Mouse (Mus musculus): Measurements from ENCODE around the gene Gkn3. TPM values are rescaled to one million over a fixed set of nuclear protein-coding genes. Genes with fewer than 3 reads are reported as not detected.

Gkn3 gene
- polyA plus RNA-seq, 1 experiment from 2014 or later, result not detected

DNA sequence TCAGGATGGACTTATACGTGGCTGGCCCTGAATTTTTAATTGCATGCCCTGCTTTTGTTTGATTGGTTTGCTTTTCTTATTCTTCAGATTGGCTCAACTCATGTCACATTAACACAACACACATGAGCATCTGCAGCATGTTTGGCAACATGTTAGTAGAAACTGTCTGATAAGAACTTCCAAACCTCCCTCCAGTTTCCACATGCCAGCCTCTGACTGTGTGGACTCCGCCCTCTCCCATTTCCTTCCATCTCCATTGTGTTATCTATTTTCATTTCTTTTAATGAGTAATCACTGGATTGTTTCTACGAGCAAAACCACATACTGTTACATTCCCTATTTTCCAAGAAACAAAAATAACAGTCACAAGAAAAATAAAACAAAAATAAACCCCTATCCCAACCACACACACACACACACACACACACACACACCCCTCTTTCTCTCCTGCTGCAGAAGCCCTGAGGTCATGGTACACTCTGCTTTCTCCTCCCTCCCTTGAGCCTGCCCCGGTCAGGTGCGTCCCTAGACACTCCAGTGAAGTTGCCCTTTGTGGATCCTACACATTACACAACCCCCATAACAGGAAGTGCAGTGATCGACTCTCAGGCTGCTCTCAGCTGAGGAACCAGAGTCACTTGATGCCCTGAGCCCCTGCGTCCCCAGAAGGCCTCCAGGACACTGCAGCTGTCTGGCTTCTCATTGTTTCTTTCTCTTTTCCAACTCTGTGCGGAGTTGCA is 4.9 kb upstream of the Gkn3 start:
- Histone ChIP-seq H3K4me1 (peaks cover 20% of the 10 kb centered on the region), H3K27ac (replicated peaks) (no peak overlapping the region), H3K27me3 (replicated peaks; ENCODE audit: low read depth, poor library complexity, severe bottlenecking) (no peaks in the 10 kb centered on the region), H3K9me3 (no peaks in the 10 kb centered on the region), H3K36me3 (replicated peaks) (no peaks in the 10 kb centered on the region), H3K4me3 (no peak overlapping the region)
- no peak for DNase-seq (ENCODE audit: low spot score)
- 66% methylated on average over 8 of the region's 8 CpGs for WGBS

- peaks cover 35% of the 10 kb centered on the region for H3K27me3 ChIP-seq (replicated peaks; ENCODE audit: low read depth, poor library complexity, severe bottlenecking)
- H3K36me3 ChIP-seq (replicated peaks), result no peaks in the 10 kb centered on the region
- H3K4me3 ChIP-seq, result no peak overlapping the region
- no peak overlapping the region for H3K27ac ChIP-seq (replicated peaks)
- peak; percentile 32 for DNase-seq (ENCODE audit: low spot score)
- 21% methylated on average over 5 of the region's 5 CpGs for whole genome bisulfite sequencing
- no peaks in the 10 kb centered on the region for H3K9me3 ChIP-seq
- H3K4me1 ChIP-seq, result peaks cover 29% of the 10 kb centered on the region
Measured at GRCm38 (mm10) chr6:87389455-87389989, 787 bp upstream of the Gkn3 start.

- WGBS, result 87% methylated on average over 10 of the region's 10 CpGs
- Histone ChIP-seq H3K4me3 (no peak overlapping the region), H3K9me3 (no peaks in the 10 kb centered on the region), H3K4me1 (peaks cover 31% of the 10 kb centered on the region), H3K36me3 (replicated peaks) (no peaks in the 10 kb centered on the region), H3K27me3 (replicated peaks; ENCODE audit: low read depth, poor library complexity, severe bottlenecking) (peaks cover 58% of the 10 kb centered on the region), H3K27ac (replicated peaks) (no peak overlapping the region)
- no peak for DNase-seq (ENCODE audit: low spot score)
Measured at GRCm38 (mm10) chr6:87386681-87387080, 2.1 kb downstream of the Gkn3 start.

DNA sequence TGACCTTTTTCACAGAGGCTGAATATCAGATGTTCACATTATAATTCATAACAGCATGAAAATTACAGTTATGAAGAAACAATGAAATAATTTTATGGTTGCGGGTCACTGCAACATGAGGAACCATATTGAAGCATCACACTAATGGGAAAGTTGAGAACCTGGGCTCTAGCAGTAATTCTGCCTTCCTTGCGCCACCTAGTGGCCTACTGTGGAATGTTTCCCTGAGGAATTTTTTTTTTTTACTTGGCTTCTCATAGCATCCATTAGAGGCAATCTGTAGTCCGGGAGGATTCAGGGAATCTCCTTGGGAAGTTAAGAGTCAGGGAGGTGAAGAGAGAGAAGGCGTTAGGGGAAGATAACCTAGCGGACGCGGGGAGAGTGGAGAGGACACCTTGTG is 2.5 kb downstream of the Gkn3 start:
- H3K9me3 ChIP-seq, result no peaks in the 10 kb centered on the region
- H3K4me1 ChIP-seq, result peaks cover 31% of the 10 kb centered on the region
- peaks cover 58% of the 10 kb centered on the region for H3K27me3 ChIP-seq (replicated peaks; ENCODE audit: low read depth, poor library complexity, severe bottlenecking)
- H3K27ac ChIP-seq (replicated peaks), result no peak overlapping the region
- DNase-seq (ENCODE audit: low spot score), result peak; percentile 73
- no peak overlapping the region for H3K4me3 ChIP-seq
- H3K36me3 ChIP-seq (replicated peaks), result no peaks in the 10 kb centered on the region
- WGBS, result 17% methylated on average over 7 of the region's 7 CpGs

DNA sequence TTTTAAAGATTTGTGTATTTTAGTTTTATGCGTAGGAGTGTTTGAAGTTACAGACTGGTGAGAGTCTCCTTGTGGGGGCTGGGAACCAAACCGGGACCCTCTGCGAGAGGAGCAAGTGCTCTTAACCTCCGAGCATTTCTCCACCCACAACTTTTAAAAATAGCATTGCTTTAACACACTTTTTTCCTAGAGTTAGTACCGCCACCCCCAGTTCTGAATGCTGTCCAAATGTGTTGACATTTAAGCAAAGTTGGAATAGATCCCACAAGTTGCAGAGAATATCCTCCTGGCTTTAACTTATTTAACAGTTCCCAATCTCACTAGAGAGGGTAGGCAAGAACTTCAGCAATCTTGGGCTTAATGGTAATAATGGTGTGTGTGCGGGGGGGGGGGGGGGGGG is 4.0 kb downstream of the Gkn3 start:
- Histone ChIP-seq H3K9me3 (no peaks in the 10 kb centered on the region), H3K27ac (replicated peaks) (no peak overlapping the region), H3K27me3 (replicated peaks; ENCODE audit: low read depth, poor library complexity, severe bottlenecking) (peaks cover 66% of the 10 kb centered on the region), H3K4me1 (peaks cover 27% of the 10 kb centered on the region), H3K36me3 (replicated peaks) (no peaks in the 10 kb centered on the region), H3K4me3 (no peak overlapping the region)
- no peak for DNase-seq (ENCODE audit: low spot score)
- 65% methylated on average over 6 of the region's 6 CpGs for WGBS

DNA sequence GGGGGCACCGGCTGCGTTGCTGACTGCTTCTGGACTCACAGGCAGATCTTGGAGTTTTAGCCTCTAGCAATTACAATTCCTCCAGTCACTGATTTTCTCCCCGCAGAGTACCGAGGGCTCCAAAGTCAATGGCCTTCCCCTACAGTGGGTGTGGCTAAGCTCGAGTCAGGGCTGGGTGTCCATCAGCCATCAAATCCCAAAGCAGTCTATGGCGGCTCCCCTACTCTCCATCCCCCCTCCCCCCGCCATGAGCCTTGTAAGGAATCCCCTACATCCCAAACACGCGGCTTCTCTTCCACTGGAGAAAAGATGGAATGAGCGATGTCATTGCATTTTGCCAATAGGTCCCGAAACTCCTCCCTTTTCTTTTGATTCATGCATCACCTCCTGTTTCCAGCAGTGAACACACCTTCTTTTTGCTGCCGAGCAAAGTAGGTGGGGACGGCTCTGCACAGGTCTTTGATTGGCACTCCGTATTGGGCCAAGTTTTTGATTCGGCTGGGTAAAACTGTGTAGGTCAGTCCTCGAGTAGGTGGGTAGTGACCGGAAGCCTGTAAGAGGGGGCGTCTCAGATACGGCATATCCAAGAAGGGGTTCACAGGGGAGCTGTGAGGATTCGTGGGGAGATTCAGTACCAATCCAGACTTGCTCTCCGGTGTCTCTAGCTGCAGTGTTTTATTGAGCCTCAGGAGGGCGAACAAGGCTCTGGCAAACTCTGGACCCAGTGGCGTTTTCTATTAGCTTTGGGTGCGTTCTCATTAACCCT is 4.6 kb downstream of the Gkn3 start:
- H3K4me3 ChIP-seq, result peak overlapping the region; percentile 46
- H3K4me1 ChIP-seq, result peaks cover 20% of the 10 kb centered on the region
- H3K27me3 ChIP-seq (replicated peaks; ENCODE audit: low read depth, poor library complexity, severe bottlenecking), result peaks cover 66% of the 10 kb centered on the region
- no peak overlapping the region for H3K27ac ChIP-seq (replicated peaks)
- no peaks in the 10 kb centered on the region for H3K36me3 ChIP-seq (replicated peaks)
- H3K9me3 ChIP-seq, result no peaks in the 10 kb centered on the region
- 8% methylated on average over 24 of the region's 24 CpGs for WGBS
- peak; percentile 35 for DNase-seq (ENCODE audit: low spot score)

DNA sequence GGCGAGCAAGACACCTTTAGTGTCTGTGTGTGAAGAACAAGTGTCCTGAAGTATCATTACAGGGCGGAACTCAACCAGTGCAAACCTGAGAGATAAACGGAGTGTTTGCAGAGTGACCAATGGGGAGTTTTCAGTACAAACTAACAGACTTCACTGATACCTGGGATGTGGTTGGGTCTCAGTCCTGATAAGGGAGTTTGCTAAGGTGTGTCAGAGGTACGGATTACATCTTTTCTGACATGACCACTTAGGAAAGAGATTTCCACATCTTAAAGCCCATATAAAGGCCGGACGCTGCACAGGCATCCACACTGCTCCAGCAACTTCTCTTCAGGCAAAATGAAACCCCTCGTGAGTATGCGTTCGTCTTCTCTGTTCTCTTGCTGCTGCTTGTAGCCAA is 15.7 kb downstream of the Gkn3 start, which contains the start of gene Gkn2:
Gene Gkn2 (plus strand): TSS at position 301 of the 400 bp plus-strand sequence.
- no peak for DNase-seq (ENCODE audit: low spot score)
- Histone ChIP-seq H3K27me3 (replicated peaks; ENCODE audit: low read depth, poor library complexity, severe bottlenecking) (no peaks in the 10 kb centered on the region), H3K27ac (replicated peaks) (no peak within 1 kb of the TSS), H3K4me1 (no peaks in the 10 kb centered on the region), H3K4me3 (no peak within 1 kb of the TSS), H3K36me3 (replicated peaks) (no peaks in the 10 kb centered on the region), H3K9me3 (no peaks in the 10 kb centered on the region)
- WGBS, result 90% methylated on average over 9 of the region's 9 CpGs

DNA sequence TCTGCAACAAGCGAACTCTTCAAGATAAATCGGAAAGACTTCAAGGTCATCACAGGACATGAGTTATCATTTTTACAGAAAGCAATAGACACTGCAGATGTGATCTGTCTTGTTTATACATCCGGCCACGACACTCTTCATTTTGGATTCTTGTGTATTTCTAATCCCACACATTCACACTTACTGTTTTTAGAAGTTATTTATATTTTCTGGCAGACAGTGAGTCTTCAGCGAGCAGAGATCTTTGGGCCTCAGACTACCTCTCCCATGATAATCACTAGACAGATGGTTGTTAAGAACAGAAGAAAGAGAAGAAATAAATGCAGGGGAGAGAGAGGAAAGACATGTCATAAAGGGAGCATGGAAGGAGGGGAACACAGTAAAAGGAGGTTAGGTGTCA is 19.5 kb downstream of the Gkn3 start:
- DNase-seq (ENCODE audit: low spot score), result no peak
- H3K27ac ChIP-seq (replicated peaks), result no peak overlapping the region
- no peak overlapping the region for H3K4me3 ChIP-seq
- no peaks in the 10 kb centered on the region for H3K4me1 ChIP-seq
- no peaks in the 10 kb centered on the region for H3K27me3 ChIP-seq (replicated peaks; ENCODE audit: low read depth, poor library complexity, severe bottlenecking)
- H3K9me3 ChIP-seq, result no peaks in the 10 kb centered on the region
- H3K36me3 ChIP-seq (replicated peaks), result no peaks in the 10 kb centered on the region
- WGBS, result 92% methylated on average over 5 of the region's 5 CpGs

DNA sequence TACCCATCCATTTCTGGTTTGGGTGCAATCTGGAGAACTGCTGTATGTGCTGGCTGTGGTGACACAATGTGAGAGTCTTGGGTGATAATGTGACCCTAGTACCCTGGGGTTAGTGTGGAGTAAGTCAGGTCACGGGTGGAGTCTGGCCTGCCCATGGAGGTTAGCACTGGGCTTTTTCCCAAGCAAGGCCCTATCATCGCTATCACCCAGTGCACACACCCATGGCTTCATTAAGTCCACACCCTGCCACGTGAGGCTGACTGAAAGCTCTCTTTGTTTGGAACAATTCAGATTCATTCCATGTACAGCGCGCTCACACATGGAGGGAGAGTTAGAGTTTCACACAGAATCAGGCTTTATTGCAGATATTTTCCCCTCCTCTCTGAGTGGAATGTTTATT is 34.3 kb downstream of the Gkn3 start:
- no peaks in the 10 kb centered on the region for H3K27me3 ChIP-seq (replicated peaks; ENCODE audit: low read depth, poor library complexity, severe bottlenecking)
- WGBS, result 83% methylated on average over 5 of the region's 5 CpGs
- H3K9me3 ChIP-seq, result no peaks in the 10 kb centered on the region
- H3K4me1 ChIP-seq, result no peaks in the 10 kb centered on the region
- no peak overlapping the region for H3K27ac ChIP-seq (replicated peaks)
- DNase-seq (ENCODE audit: low spot score), result no peak
- no peaks in the 10 kb centered on the region for H3K36me3 ChIP-seq (replicated peaks)
- no peak overlapping the region for H3K4me3 ChIP-seq

DNA sequence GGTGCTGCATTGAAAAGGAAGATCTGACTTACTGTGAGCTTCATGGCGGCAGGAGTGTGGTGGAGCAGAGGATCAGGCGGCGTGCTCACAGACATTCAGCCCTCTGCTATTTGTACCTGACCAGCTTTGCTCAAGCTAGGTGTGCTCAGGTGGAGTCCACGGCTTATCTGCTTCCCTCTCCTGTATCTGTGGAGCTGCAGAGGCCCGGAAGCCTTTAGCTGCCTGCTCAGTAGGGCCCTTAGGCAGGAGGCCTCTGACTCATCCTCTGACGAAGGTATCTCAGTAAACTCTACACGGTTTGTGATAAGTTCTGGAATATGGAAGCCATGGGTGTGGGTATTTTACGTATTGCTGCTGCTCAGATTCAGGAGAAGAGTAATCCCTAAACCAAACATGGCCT is 37.9 kb downstream of the Gkn3 start, which contains the start of gene Gkn1:
Gene Gkn1 (minus strand): TSS at position 114 of the 400 bp plus-strand sequence.
- Histone ChIP-seq H3K27ac (replicated peaks) (no peak within 1 kb of the TSS), H3K36me3 (replicated peaks) (no peaks in the 10 kb centered on the region), H3K4me1 (no peaks in the 10 kb centered on the region), H3K27me3 (replicated peaks; ENCODE audit: low read depth, poor library complexity, severe bottlenecking) (no peaks in the 10 kb centered on the region), H3K4me3 (no peak within 1 kb of the TSS), H3K9me3 (no peaks in the 10 kb centered on the region)
- WGBS, result 89% methylated on average over 8 of the region's 8 CpGs
- no peak for DNase-seq (ENCODE audit: low spot score)

DNA sequence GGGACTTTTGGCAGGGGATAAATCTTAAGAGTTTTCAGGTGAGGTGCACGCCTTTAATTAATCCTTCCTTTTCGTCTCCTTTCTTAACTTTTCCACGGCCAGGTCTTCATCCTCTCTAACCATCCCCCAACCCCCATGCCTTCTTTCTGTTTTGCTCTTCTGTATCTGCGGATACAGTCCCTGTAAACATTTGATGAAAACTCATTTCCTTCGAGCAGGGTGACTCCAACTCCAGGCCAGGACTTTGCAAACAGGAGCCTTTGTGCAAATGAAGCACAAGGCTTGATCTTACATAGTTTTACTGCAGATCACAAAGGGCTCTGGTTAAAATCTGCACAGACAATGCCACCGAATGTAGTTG is 52.8 kb downstream of the Gkn3 start:
- Histone ChIP-seq H3K9me3 (no peaks in the 10 kb centered on the region), H3K4me1 (peaks cover 26% of the 10 kb centered on the region), H3K4me3 (0 out of 2 replicates have a peak overlapping the region, but pooled peaks have one; percentile 83), H3K36me3 (replicated peaks) (no peaks in the 10 kb centered on the region), H3K27ac (replicated peaks) (no peak overlapping the region), H3K27me3 (replicated peaks; ENCODE audit: low read depth, poor library complexity, severe bottlenecking) (peaks cover 4% of the 10 kb centered on the region; the same call in 1 of the 2 replicates)
- DNase-seq (ENCODE audit: low spot score), result no peak
- 33% methylated on average over 6 of the region's 6 CpGs for WGBS

GRCm38 (mm10) chr6:87335091-87335934 is 53.4 kb downstream of the Gkn3 start, which contains the start of gene Antxr1:
Antxr1 (minus strand) TSS chr6:87335821.
- H3K4me3 ChIP-seq, result peak within 1 kb of the TSS; percentile 83
- DNase-seq (ENCODE audit: low spot score), result peak; percentile 78
- under 1% methylated on average over 54 of the region's 54 CpGs for WGBS
- no peaks in the 10 kb centered on the region for H3K9me3 ChIP-seq
- peak within 1 kb of the TSS; percentile 94 for H3K27ac ChIP-seq (replicated peaks)
- H3K27me3 ChIP-seq (replicated peaks; ENCODE audit: low read depth, poor library complexity, severe bottlenecking), result peaks cover 4% of the 10 kb centered on the region; the same call in 1 of the 2 replicates
- H3K36me3 ChIP-seq (replicated peaks), result no peaks in the 10 kb centered on the region
- peaks cover 26% of the 10 kb centered on the region for H3K4me1 ChIP-seq
